In genomic region chr11:79802566-79802965, GRCm38 (mm10) we compare ENCODE assay signal across 13 mouse cellular contexts.
DNase-seq lines count a peak whose midpoint lies in the region; ATAC-seq lines count a peak whose summit lies in the region.
"Had no signal": no experiment of that assay in that cellular context is flagged by ENCODE, and none has a peak within 500 bp of the region (broad histone marks: within the 10 kb centered on the region; RNA-seq: fewer than 3 reads in every experiment).

No protein-coding gene starts in this region.

- 55% methylated on average over 13 of the region's 13 CpGs for WGBS in embryonic facial prominence, embryonic 13.5 days
- 80% methylated on average over 13 of the region's 13 CpGs for WGBS in embryonic facial prominence, embryonic 10.5 days

- ATAC-seq in embryonic facial prominence, embryonic 13.5 days (ENCODE audit: insufficient number of reproducible peaks, insufficient read depth, low FRiP score, low TSS enrichment, low read depth), result no peak
- ATAC-seq: forebrain, embryonic 14.5 days had no signal

- no peak overlapping the region for H3K4me2 ChIP-seq in embryonic facial prominence, embryonic 13.5 days
- H3K4me2 ChIP-seq: hindbrain, embryonic 13.5 days had no signal

- no peaks in the 10 kb centered on the region for H3K27me3 ChIP-seq in embryonic facial prominence, embryonic 13.5 days
- peaks cover 61% of the 10 kb centered on the region for H3K27me3 ChIP-seq in embryonic facial prominence, embryonic 10.5 days (replicated peaks; ENCODE audit: low read depth, poor library complexity, severe bottlenecking)
- H3K27me3 ChIP-seq: CH12.LX; hindbrain, embryonic 13.5 days had no signal

- H3K27ac ChIP-seq in embryonic facial prominence, embryonic 13.5 days, result peak overlapping the region; percentile 80
- no peak overlapping the region for H3K27ac ChIP-seq in embryonic facial prominence, embryonic 10.5 days (replicated peaks)
- H3K27ac ChIP-seq: hindbrain, embryonic 13.5 days had no signal

- no peaks in the 10 kb centered on the region for H3K9me3 ChIP-seq in embryonic facial prominence, embryonic 13.5 days
- peaks cover 8% of the 10 kb centered on the region; the same call in 1 of the 2 replicates for H3K9me3 ChIP-seq in embryonic facial prominence, embryonic 10.5 days
- H3K9me3 ChIP-seq: hindbrain, embryonic 13.5 days had no signal

- peak overlapping the region; percentile 27; the same call in 1 of the 2 replicates for H3K9ac ChIP-seq in embryonic facial prominence, embryonic 13.5 days
- H3K9ac ChIP-seq: hindbrain, embryonic 13.5 days had no signal

- H3K4me3 ChIP-seq in embryonic facial prominence, embryonic 13.5 days, result no peak overlapping the region
- H3K4me3 ChIP-seq in embryonic facial prominence, embryonic 10.5 days, result no peak overlapping the region
- H3K4me3 ChIP-seq: hindbrain, embryonic 13.5 days had no signal

- DNase-seq in embryonic facial prominence, embryonic 10.5 days (ENCODE audit: low spot score), result no peak
- peak; percentile 34 for DNase-seq in kidney, postnatal 10 days
- no peak for DNase-seq in kidney, postnatal 14 days
- peak; percentile 35 for DNase-seq in gastrocnemius, postnatal 25 days
- peak; percentile 33 for DNase-seq in skeletal muscle tissue, adult 2 months (ENCODE audit: low read depth, low spot score)
- no peak for DNase-seq in left cerebral cortex, postnatal 36 days (ENCODE audit: low spot score in 2 of 2)
- DNase-seq in heart, postnatal 36 days, result no peak
- DNase-seq: right cerebral cortex, adult 18-20 months; thymus, adult 2 months had no signal

- no peaks in the 10 kb centered on the region for H3K36me3 ChIP-seq in embryonic facial prominence, embryonic 13.5 days
- H3K36me3 ChIP-seq in embryonic facial prominence, embryonic 10.5 days (replicated peaks), result no peaks in the 10 kb centered on the region
- H3K36me3 ChIP-seq: hindbrain, embryonic 13.5 days had no signal

- intact Hi-C loops in left cerebral cortex, postnatal 36 days (cut with DNase I), result no loop called here
- intact Hi-C loops in heart, postnatal 36 days (cut with DNase I), result no loop called here

- H3K4me1 ChIP-seq in embryonic facial prominence, embryonic 13.5 days, result peaks cover 61% of the 10 kb centered on the region
- H3K4me1 ChIP-seq in embryonic facial prominence, embryonic 10.5 days, result peaks cover 37% of the 10 kb centered on the region

Comparison
In these comparisons a context has a peak if more than half of its experiments do, and no peak if none do; other contexts are left out.
1. DNase-seq: peak in kidney, postnatal 10 days (single experiment), gastrocnemius, postnatal 25 days (single experiment) and skeletal muscle tissue, adult 2 months (single experiment); none in embryonic facial prominence, embryonic 10.5 days (single experiment), kidney, postnatal 14 days (single experiment), left cerebral cortex, postnatal 36 days (0 of 2) and heart, postnatal 36 days (0 of 2).